22 mouse cellular contexts compared by ENCODE assay signal in the genomic region with DNA sequence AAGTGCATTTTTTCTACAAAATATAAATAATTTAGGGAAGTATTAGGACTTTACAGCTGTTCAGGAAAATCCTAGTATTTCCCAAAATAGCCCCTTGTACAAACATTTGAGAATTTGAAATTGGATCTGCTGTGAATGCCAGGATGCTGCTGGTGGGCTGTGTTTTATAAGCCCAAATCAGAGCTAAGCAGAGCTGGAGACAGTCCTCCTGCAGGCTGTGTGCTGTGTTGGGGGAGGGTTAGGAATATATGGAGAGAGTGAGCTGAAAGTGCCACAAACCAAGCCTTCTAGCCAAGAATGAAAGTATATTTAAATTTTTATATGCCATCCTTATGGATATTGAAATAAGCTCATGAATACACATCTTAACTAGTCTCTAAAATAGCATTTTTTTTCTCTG. TPM values are rescaled to one million over a fixed set of nuclear protein-coding genes. Genes with fewer than 3 reads are reported as not detected.
DNase-seq lines count a peak whose midpoint lies in the region; ATAC-seq and TF ChIP-seq lines count a peak whose summit lies in the region.
"Had no signal": no experiment of that assay in that cellular context is flagged by ENCODE, and none has a peak within 500 bp of the region (broad histone marks: within the 10 kb centered on the region; RNA-seq: fewer than 3 reads in every experiment).

No protein-coding gene starts in this region.

- peaks cover 15% of the 10 kb centered on the region for H3K4me1 ChIP-seq in forebrain, embryonic 15.5 days
- peaks cover 6% of the 10 kb centered on the region; the same call in 1 of the 2 replicates for H3K4me1 ChIP-seq in forebrain, embryonic 12.5 days
- peaks cover 37% of the 10 kb centered on the region for H3K4me1 ChIP-seq in lung, embryonic 14.5 days (ENCODE audit: insufficient read depth)
- H3K4me1 ChIP-seq in embryonic facial prominence, embryonic 12.5 days, result peaks cover 12% of the 10 kb centered on the region
- peaks cover 12% of the 10 kb centered on the region; the same call in 1 of the 2 replicates for H3K4me1 ChIP-seq in limb, embryonic 14.5 days (ENCODE audit: control insufficient read depth, insufficient read depth, low read length)
- H3K4me1 ChIP-seq: neural tube, embryonic 12.5 days had no signal

- peak; percentile 71 for DNase-seq in lung, embryonic 14.5 days
- DNase-seq in lung, postnatal 4 days, result no peak
- DNase-seq in limb, embryonic 14.5 days (ENCODE audit: low spot score), result peak; percentile 41
- DNase-seq in cerebellum, postnatal 10 days, result no peak
- DNase-seq in urinary bladder, adult 18-20 months (ENCODE audit: low spot score in 2 of 2), result no peak
- DNase-seq: adrenal gland, postnatal 25 days; cerebellum, adult 11 months; cerebellum, postnatal 14 days; gastrocnemius, adult 2 months; heart, postnatal 14 days; liver; lung, adult 18-20 months had no signal

- H3K4me3 ChIP-seq in forebrain, embryonic 15.5 days, result no peak overlapping the region
- no peak overlapping the region for H3K4me3 ChIP-seq in forebrain, embryonic 12.5 days (replicated peaks)
- no peak overlapping the region for H3K4me3 ChIP-seq in lung, embryonic 14.5 days (ENCODE audit: low read depth, low read length)
- no peak overlapping the region for H3K4me3 ChIP-seq in embryonic facial prominence, embryonic 12.5 days
- no peak overlapping the region for H3K4me3 ChIP-seq in limb, embryonic 14.5 days (replicated peaks; ENCODE audit: low read length)
- H3K4me3 ChIP-seq: embryonic facial prominence, embryonic 13.5 days; gastrocnemius, adult 2 months; heart, embryonic 10.5 days; hindbrain, embryonic 12.5 days; midbrain, embryonic 12.5 days; neural tube, embryonic 12.5 days had no signal

- peak; percentile 75; the same call in 1 of the 2 replicates for ATAC-seq in forebrain, embryonic 15.5 days (replicated peaks)
- ATAC-seq in forebrain, embryonic 12.5 days (ENCODE audit: low FRiP score), result no peak
- ATAC-seq in lung, embryonic 14.5 days (ENCODE audit: insufficient read depth), result peak; percentile 64; the same call in 1 of the 2 replicates
- 0 out of 2 replicates have a peak, but pooled peaks have one; percentile 60 for ATAC-seq in embryonic facial prominence, embryonic 12.5 days (ENCODE audit: insufficient number of reproducible peaks, insufficient read depth, low FRiP score, low TSS enrichment)
- 0 out of 2 replicates have a peak, but pooled peaks have one; percentile 51 for ATAC-seq in limb, embryonic 14.5 days (ENCODE audit: low FRiP score, low read depth)
- ATAC-seq: inflammation-experienced regulatory T-cells, adult 6 months had no signal

- H3K27me3 ChIP-seq in forebrain, embryonic 15.5 days, result no peaks in the 10 kb centered on the region
- no peaks in the 10 kb centered on the region for H3K27me3 ChIP-seq in forebrain, embryonic 12.5 days
- no peaks in the 10 kb centered on the region for H3K27me3 ChIP-seq in lung, embryonic 14.5 days (ENCODE audit: insufficient read depth, low read length)
- H3K27me3 ChIP-seq in embryonic facial prominence, embryonic 12.5 days, result no peaks in the 10 kb centered on the region
- no peaks in the 10 kb centered on the region for H3K27me3 ChIP-seq in limb, embryonic 14.5 days (ENCODE audit: control insufficient read depth, insufficient read depth, low read length)
- H3K27me3 ChIP-seq: CH12.LX; embryonic facial prominence, embryonic 13.5 days; hindbrain, embryonic 12.5 days; midbrain, embryonic 12.5 days; neural tube, embryonic 12.5 days had no signal

- H3K4me2 ChIP-seq in forebrain, embryonic 15.5 days (replicated peaks), result no peak overlapping the region
- no peak overlapping the region for H3K4me2 ChIP-seq in forebrain, embryonic 12.5 days
- no peak overlapping the region for H3K4me2 ChIP-seq in lung, embryonic 14.5 days
- no peak overlapping the region for H3K4me2 ChIP-seq in embryonic facial prominence, embryonic 12.5 days (replicated peaks)
- H3K4me2 ChIP-seq in limb, embryonic 14.5 days (replicated peaks; ENCODE audit: low read depth, low read length, severe bottlenecking), result no peak overlapping the region
- H3K4me2 ChIP-seq: embryonic facial prominence, embryonic 13.5 days; hindbrain, embryonic 12.5 days; midbrain, embryonic 12.5 days; neural tube, embryonic 12.5 days had no signal

- no peaks in the 10 kb centered on the region for H3K36me3 ChIP-seq in forebrain, embryonic 15.5 days
- H3K36me3 ChIP-seq in forebrain, embryonic 12.5 days (replicated peaks), result no peaks in the 10 kb centered on the region
- peaks cover 13% of the 10 kb centered on the region; the same call in 1 of the 2 replicates for H3K36me3 ChIP-seq in lung, embryonic 14.5 days (ENCODE audit: insufficient read depth)
- H3K36me3 ChIP-seq in embryonic facial prominence, embryonic 12.5 days, result no peaks in the 10 kb centered on the region
- no peaks in the 10 kb centered on the region for H3K36me3 ChIP-seq in limb, embryonic 14.5 days (ENCODE audit: control insufficient read depth, insufficient read depth, low read length)
- H3K36me3 ChIP-seq: embryonic facial prominence, embryonic 13.5 days; hindbrain, embryonic 12.5 days; midbrain, embryonic 12.5 days; neural tube, embryonic 12.5 days had no signal

- no peak for TF ChIP-seq CTCF in lung, embryonic 14.5 days (IDR thresholded peaks at IDR 0.05; ENCODE audit: low read depth)

- no peaks in the 10 kb centered on the region for H3K9me3 ChIP-seq in forebrain, embryonic 15.5 days
- no peaks in the 10 kb centered on the region for H3K9me3 ChIP-seq in forebrain, embryonic 12.5 days
- H3K9me3 ChIP-seq in lung, embryonic 14.5 days (ENCODE audit: low read depth, low read length), result no peaks in the 10 kb centered on the region
- H3K9me3 ChIP-seq in embryonic facial prominence, embryonic 12.5 days, result no peaks in the 10 kb centered on the region
- H3K9me3 ChIP-seq in limb, embryonic 14.5 days (ENCODE audit: control insufficient read depth, low read length), result no peaks in the 10 kb centered on the region
- H3K9me3 ChIP-seq: embryonic facial prominence, embryonic 13.5 days; heart, embryonic 10.5 days; hindbrain, embryonic 12.5 days; midbrain, embryonic 12.5 days; neural tube, embryonic 12.5 days had no signal

- H3K27ac ChIP-seq in forebrain, embryonic 15.5 days (replicated peaks), result 0 out of 2 replicates have a peak overlapping the region, but pooled peaks have one; percentile 46
- H3K27ac ChIP-seq in forebrain, embryonic 12.5 days, result no peak overlapping the region
- peak overlapping the region; percentile 73 for H3K27ac ChIP-seq in lung, embryonic 14.5 days (ENCODE audit: low read depth)
- no peak overlapping the region for H3K27ac ChIP-seq in embryonic facial prominence, embryonic 12.5 days
- no peak overlapping the region for H3K27ac ChIP-seq in limb, embryonic 14.5 days (replicated peaks; ENCODE audit: low read depth, low read length)
- H3K27ac ChIP-seq: embryonic facial prominence, embryonic 13.5 days; gastrocnemius, adult 2 months; heart, embryonic 10.5 days; hindbrain, embryonic 12.5 days; midbrain, embryonic 12.5 days; neural tube, embryonic 12.5 days had no signal

- H3K9ac ChIP-seq in forebrain, embryonic 15.5 days (replicated peaks), result no peak overlapping the region
- no peak overlapping the region for H3K9ac ChIP-seq in forebrain, embryonic 12.5 days
- H3K9ac ChIP-seq in lung, embryonic 14.5 days, result no peak overlapping the region
- H3K9ac ChIP-seq in embryonic facial prominence, embryonic 12.5 days, result no peak overlapping the region
- H3K9ac ChIP-seq in limb, embryonic 14.5 days (ENCODE audit: low read depth, low read length, severe bottlenecking), result no peak overlapping the region
- H3K9ac ChIP-seq: embryonic facial prominence, embryonic 13.5 days; hindbrain, embryonic 12.5 days; midbrain, embryonic 12.5 days; neural tube, embryonic 12.5 days had no signal

- TF ChIP-seq POLR2A in limb, embryonic 14.5 days (IDR thresholded peaks at IDR 0.05; ENCODE audit: borderline replicate concordance, extremely low read depth, insufficient read depth, insufficient read length), result no peak

RNA-seq across cellular contexts. Expression of a gene that starts 23.0 kb away (rescaled TPM):
- polyA plus RNA-seq in forebrain, embryonic 15.5 days (2015; fragmentation: Nextera tagmentation; extraction: Ambion mirVana), result 50.7 and 60.4 TPM in 2 replicates
- polyA plus RNA-seq in forebrain, embryonic 12.5 days (2016; fragmentation: Nextera tagmentation; extraction: Ambion mirVana), result 12.1 and 12.6 TPM in 2 replicates
- 73.5 and 75.6 TPM in 2 replicates for polyA plus RNA-seq in lung, embryonic 14.5 days (2014; fragmentation: Nextera tagmentation; extraction: Ambion mirVana)
- 8.0 and 9.7 TPM in 2 replicates for polyA plus RNA-seq in embryonic facial prominence, embryonic 12.5 days (2016; fragmentation: Nextera tagmentation; extraction: Ambion mirVana)
- 7.2 and 7.4 TPM in 2 replicates for polyA plus RNA-seq in limb, embryonic 14.5 days (2012; rRNA removed)
- polyA plus RNA-seq in limb, embryonic 14.5 days (2014; fragmentation: Nextera tagmentation; extraction: Ambion mirVana), result 9.6 and 10.1 TPM in 2 replicates

Comparison
In these comparisons a context has a peak if more than half of its experiments do, and no peak if none do; other contexts are left out.
1. H3K27ac ChIP-seq: peak in forebrain, embryonic 15.5 days (single experiment) and lung, embryonic 14.5 days (single experiment); none in forebrain, embryonic 12.5 days (single experiment), embryonic facial prominence, embryonic 12.5 days (single experiment) and limb, embryonic 14.5 days (single experiment).
2. DNase-seq: peak in lung, embryonic 14.5 days (single experiment) and limb, embryonic 14.5 days (single experiment); none in lung, postnatal 4 days (0 of 2), cerebellum, postnatal 10 days (0 of 2) and urinary bladder, adult 18-20 months (0 of 2).